ENCODE assay signal across 19 mouse cellular contexts in genomic region chr8:118711631-118712030, GRCm38 (mm10).
A peak's percentile ranks its signal among the peaks of the same experiment; 100 is the strongest.
DNase-seq lines count a peak whose midpoint lies in the region; ATAC-seq and TF ChIP-seq lines count a peak whose summit lies in the region.
"Had no signal": no experiment of that assay in that cellular context is flagged by ENCODE, and none has a peak within 500 bp of the region (broad histone marks: within the 10 kb centered on the region; RNA-seq: fewer than 3 reads in every experiment).

No protein-coding gene starts in this region.

- no peak overlapping the region for H3K4me2 ChIP-seq in heart, embryonic 12.5 days
- H3K4me2 ChIP-seq in lung, embryonic 14.5 days: no peak overlapping the region
- no peak overlapping the region for H3K4me2 ChIP-seq in lung, postnatal 0 days (replicated peaks; ENCODE audit: low read depth, low read length)
- H3K4me2 ChIP-seq in liver, embryonic 12.5 days: no peak overlapping the region
- H3K4me2 ChIP-seq: embryonic facial prominence, embryonic 13.5 days; forebrain, embryonic 13.5 days; hindbrain, embryonic 13.5 days had no signal

- H3K9me3 ChIP-seq in heart, embryonic 12.5 days (replicated peaks): 0 out of 2 replicates have a peak, but pooled peaks cover 7% of the 10 kb centered on the region
- no peaks in the 10 kb centered on the region for H3K9me3 ChIP-seq in lung, embryonic 14.5 days (ENCODE audit: low read depth, low read length)
- no peaks in the 10 kb centered on the region for H3K9me3 ChIP-seq in lung, postnatal 0 days (ENCODE audit: low read length)
- H3K9me3 ChIP-seq in liver, embryonic 12.5 days (replicated peaks): no peaks in the 10 kb centered on the region

- H3K27me3 ChIP-seq in heart, embryonic 12.5 days (replicated peaks): no peaks in the 10 kb centered on the region
- no peaks in the 10 kb centered on the region for H3K27me3 ChIP-seq in heart, adult 2 months (ENCODE audit: control insufficient read depth, insufficient read depth, low read length)
- H3K27me3 ChIP-seq in lung, embryonic 14.5 days (ENCODE audit: insufficient read depth, low read length): no peaks in the 10 kb centered on the region
- no peaks in the 10 kb centered on the region for H3K27me3 ChIP-seq in lung, postnatal 0 days (replicated peaks; ENCODE audit: insufficient read depth, low read length)
- no peaks in the 10 kb centered on the region for H3K27me3 ChIP-seq in liver, embryonic 12.5 days (replicated peaks)
- H3K27me3 ChIP-seq: embryonic facial prominence, embryonic 13.5 days; forebrain, embryonic 13.5 days; heart, embryonic 13.5 days; hindbrain, embryonic 13.5 days had no signal

- no peak overlapping the region for H3K4me3 ChIP-seq in heart, embryonic 12.5 days
- no peak overlapping the region for H3K4me3 ChIP-seq in heart, adult 2 months
- H3K4me3 ChIP-seq in lung, embryonic 14.5 days (ENCODE audit: low read depth, low read length): no peak overlapping the region
- H3K4me3 ChIP-seq in lung, postnatal 0 days (ENCODE audit: low read depth, low read length): no peak overlapping the region
- no peak overlapping the region for H3K4me3 ChIP-seq in liver, embryonic 12.5 days
- H3K4me3 ChIP-seq: embryonic facial prominence, embryonic 13.5 days; forebrain, embryonic 13.5 days; heart, embryonic 13.5 days; hindbrain, embryonic 13.5 days had no signal

- intact Hi-C loops in heart, adult 2 months (cut with DNase I): no loop called here

- no peaks in the 10 kb centered on the region for H3K36me3 ChIP-seq in heart, embryonic 12.5 days
- no peaks in the 10 kb centered on the region; the same call in 1 of the 2 replicates for H3K36me3 ChIP-seq in heart, adult 2 months (ENCODE audit: control insufficient read depth, insufficient read depth, low read length)
- no peaks in the 10 kb centered on the region for H3K36me3 ChIP-seq in lung, embryonic 14.5 days (ENCODE audit: insufficient read depth)
- H3K36me3 ChIP-seq in lung, postnatal 0 days (ENCODE audit: insufficient read depth, low read length): no peaks in the 10 kb centered on the region
- H3K36me3 ChIP-seq in liver, embryonic 12.5 days: no peaks in the 10 kb centered on the region
- H3K36me3 ChIP-seq: embryonic facial prominence, embryonic 13.5 days; hindbrain, embryonic 13.5 days had no signal

- WGBS in heart, embryonic 12.5 days: 58% methylated on average over 3 of the region's 3 CpGs
- 82% methylated on average over 3 of the region's 3 CpGs for WGBS in heart, adult 2 months
- 86% methylated on average over 3 of the region's 3 CpGs for WGBS in lung, embryonic 14.5 days
- WGBS in lung, postnatal 0 days: 66% methylated on average over 3 of the region's 3 CpGs
- WGBS in liver, embryonic 12.5 days (ENCODE audit: insufficient replicate concordance): 47% methylated on average over 3 of the region's 3 CpGs

- ATAC-seq in heart, embryonic 12.5 days (ENCODE audit: insufficient number of reproducible peaks, low FRiP score): peak; percentile 27; the same call in 1 of the 2 replicates
- no peak; the same call in 1 of the 2 replicates for ATAC-seq in lung, embryonic 14.5 days (ENCODE audit: insufficient read depth)
- no peak for ATAC-seq in lung, postnatal 0 days
- peak; percentile 44; the same call in 1 of the 2 replicates for ATAC-seq in liver, embryonic 12.5 days
- ATAC-seq: forebrain, embryonic 13.5 days; hindbrain, postnatal 0 days had no signal

- TF ChIP-seq CTCF in heart, adult 2 months (IDR thresholded peaks at IDR 0.05): no peak
- no peak for TF ChIP-seq CTCF in lung, embryonic 14.5 days (IDR thresholded peaks at IDR 0.05; ENCODE audit: low read depth)
- no peak for TF ChIP-seq CTCF in lung, postnatal 0 days (IDR thresholded peaks at IDR 0.05)
- TF ChIP-seq CTCF in brain, embryonic 14.5 days (IDR thresholded peaks at IDR 0.05; ENCODE audit: borderline replicate concordance, extremely low read depth, insufficient read depth, insufficient read length): no peak

- no peak for DNase-seq in heart, adult 2 months
- peak; percentile 56 for DNase-seq in lung, embryonic 14.5 days
- DNase-seq in lung, postnatal 0 days (ENCODE audit: low spot score): no peak
- DNase-seq in brain, embryonic 14.5 days (ENCODE audit: low read depth): peak; percentile 16
- DNase-seq in frontal cortex, postnatal 36 days (ENCODE audit: low spot score in 2 of 2): no peak
- DNase-seq: adrenal gland, adult 8-10 months; adrenal gland, postnatal 36 days; cerebellum, adult 11 months; cerebellum, adult 8-10 months; cerebellum, postnatal 25 days; gastrocnemius, postnatal 14 days; heart, postnatal 10 days had no signal

- TF ChIP-seq POLR2A in heart, adult 2 months (IDR thresholded peaks at IDR 0.05; ENCODE audit: insufficient read depth, low read depth, low read length): no peak
- TF ChIP-seq POLR2A in brain, embryonic 14.5 days (IDR thresholded peaks at IDR 0.05; ENCODE audit: borderline replicate concordance, extremely low read depth, insufficient read depth, insufficient read length, poor library complexity, severe bottlenecking): no peak

- H3K79me2 ChIP-seq in heart, adult 2 months (replicated peaks; ENCODE audit: control insufficient read depth, insufficient read depth, low read length): no peaks in the 10 kb centered on the region

- no peak overlapping the region for H3K9ac ChIP-seq in heart, embryonic 12.5 days
- H3K9ac ChIP-seq in heart, adult 2 months (ENCODE audit: low read depth, low read length): no peak overlapping the region
- no peak overlapping the region for H3K9ac ChIP-seq in lung, embryonic 14.5 days
- no peak overlapping the region for H3K9ac ChIP-seq in lung, postnatal 0 days (replicated peaks; ENCODE audit: low read depth)
- no peak overlapping the region for H3K9ac ChIP-seq in liver, embryonic 12.5 days
- H3K9ac ChIP-seq: embryonic facial prominence, embryonic 13.5 days; forebrain, embryonic 13.5 days; heart, embryonic 13.5 days; hindbrain, embryonic 13.5 days had no signal

- no peak for TF ChIP-seq EP300 in heart, adult 2 months (IDR thresholded peaks at IDR 0.05; ENCODE audit: insufficient read depth, low read depth, low read length)
- TF ChIP-seq EP300 in lung, postnatal 0 days (IDR thresholded peaks at IDR 0.05): no peak

- H3K4me1 ChIP-seq in heart, embryonic 12.5 days (replicated peaks): peaks cover 21% of the 10 kb centered on the region
- H3K4me1 ChIP-seq in heart, adult 2 months (ENCODE audit: control insufficient read depth, insufficient read depth, low read length): no peaks in the 10 kb centered on the region; the same call in 1 of the 2 replicates
- H3K4me1 ChIP-seq in lung, embryonic 14.5 days (ENCODE audit: insufficient read depth): no peaks in the 10 kb centered on the region
- no peaks in the 10 kb centered on the region for H3K4me1 ChIP-seq in lung, postnatal 0 days (ENCODE audit: insufficient read depth, low read depth, low read length)
- H3K4me1 ChIP-seq in liver, embryonic 12.5 days: peaks cover 28% of the 10 kb centered on the region
- H3K4me1 ChIP-seq: embryonic facial prominence, embryonic 13.5 days; forebrain, embryonic 13.5 days; hindbrain, embryonic 13.5 days had no signal

- H3K27ac ChIP-seq in heart, embryonic 12.5 days (ENCODE audit: poor library complexity, severe bottlenecking): no peak overlapping the region
- H3K27ac ChIP-seq in heart, adult 2 months: no peak overlapping the region
- H3K27ac ChIP-seq in lung, embryonic 14.5 days (ENCODE audit: low read depth): no peak overlapping the region
- no peak overlapping the region for H3K27ac ChIP-seq in lung, postnatal 0 days (ENCODE audit: low read length)
- H3K27ac ChIP-seq in liver, embryonic 12.5 days: no peak overlapping the region
- H3K27ac ChIP-seq: embryonic facial prominence, embryonic 13.5 days; forebrain, embryonic 13.5 days; heart, embryonic 13.5 days; hindbrain, embryonic 13.5 days; hindbrain, postnatal 0 days had no signal

Comparison
In these comparisons a context has a peak if more than half of its experiments do, and no peak if none do; other contexts are left out.
1. DNase-seq: peak in lung, embryonic 14.5 days (single experiment) and brain, embryonic 14.5 days (single experiment); none in heart, adult 2 months (0 of 2), lung, postnatal 0 days (single experiment) and frontal cortex, postnatal 36 days (0 of 2).
2. ATAC-seq: peak in heart, embryonic 12.5 days (single experiment) and liver, embryonic 12.5 days (single experiment); none in lung, embryonic 14.5 days (single experiment) and lung, postnatal 0 days (single experiment).